ENCODE assay signal across 9 mouse cellular contexts in the genomic region with DNA sequence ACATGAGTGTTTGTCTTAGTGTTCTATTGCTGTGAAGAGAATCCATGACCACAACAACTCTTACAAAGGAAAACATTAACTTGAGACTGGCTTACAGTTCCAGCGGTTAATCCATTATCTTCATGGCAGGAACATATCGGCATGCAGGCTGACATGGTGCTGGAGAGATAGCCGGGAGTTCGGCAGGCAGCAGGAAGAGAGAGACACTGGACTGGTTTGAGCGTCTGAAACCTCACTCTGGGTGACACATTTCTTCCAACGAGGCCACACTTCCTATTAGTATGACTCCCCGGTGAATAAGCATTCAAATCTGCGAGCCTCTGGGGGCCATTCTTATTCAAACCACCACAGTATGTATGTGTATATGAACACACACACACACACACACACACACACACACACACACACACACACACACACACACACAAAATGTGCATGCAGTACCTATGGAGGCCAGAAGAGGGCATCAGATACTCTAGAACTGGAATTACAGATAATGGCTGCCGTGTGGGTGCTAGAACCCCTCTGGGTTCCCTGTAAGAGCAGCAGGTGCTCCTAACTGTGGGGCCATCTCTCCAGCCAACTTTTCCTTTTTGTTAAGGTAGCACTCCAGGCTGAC. TPM values are rescaled to one million over a fixed set of nuclear protein-coding genes. Genes with fewer than 3 reads are reported as not detected.
DNase-seq lines count a peak whose midpoint lies in the region; ATAC-seq lines count a peak whose summit lies in the region.
"Had no signal": no experiment of that assay in that cellular context is flagged by ENCODE, and none has a peak within 500 bp of the region (broad histone marks: within the 10 kb centered on the region; RNA-seq: fewer than 3 reads in every experiment).

No protein-coding gene starts in this region.

- ATAC-seq in forebrain, embryonic 14.5 days: no peak
- no peak for ATAC-seq in forebrain, embryonic 15.5 days (replicated peaks)
- no peak for ATAC-seq in limb, embryonic 11.5 days (ENCODE audit: insufficient number of reproducible peaks, low FRiP score, low TSS enrichment, low read depth)

- WGBS in forebrain, embryonic 14.5 days: 57% methylated on average over 9 of the region's 9 CpGs
- 54% methylated on average over 9 of the region's 9 CpGs for WGBS in forebrain, embryonic 15.5 days
- 70% methylated on average over 9 of the region's 9 CpGs for WGBS in limb, embryonic 11.5 days

- H3K4me1 ChIP-seq in forebrain, embryonic 14.5 days (ENCODE audit: control insufficient read depth, insufficient read depth, low read length): no peaks in the 10 kb centered on the region
- peaks cover 6% of the 10 kb centered on the region for H3K4me1 ChIP-seq in forebrain, embryonic 15.5 days
- no peaks in the 10 kb centered on the region for H3K4me1 ChIP-seq in limb, embryonic 11.5 days (ENCODE audit: control insufficient read depth, insufficient read depth, low read length)

- H3K27ac ChIP-seq in forebrain, embryonic 14.5 days (ENCODE audit: low read depth, low read length): no peak overlapping the region
- no peak overlapping the region for H3K27ac ChIP-seq in forebrain, embryonic 15.5 days (replicated peaks)
- H3K27ac ChIP-seq in limb, embryonic 11.5 days (replicated peaks; ENCODE audit: low read depth, low read length): no peak overlapping the region
- H3K27ac ChIP-seq: limb, embryonic 15.5 days had no signal

- H3K9me3 ChIP-seq in forebrain, embryonic 14.5 days (replicated peaks; ENCODE audit: control insufficient read depth, low read length): no peaks in the 10 kb centered on the region
- no peaks in the 10 kb centered on the region for H3K9me3 ChIP-seq in forebrain, embryonic 15.5 days
- no peaks in the 10 kb centered on the region for H3K9me3 ChIP-seq in limb, embryonic 11.5 days (ENCODE audit: control insufficient read depth, low read length)
- H3K9me3 ChIP-seq: limb, embryonic 15.5 days had no signal

- peak; percentile 36 for DNase-seq in forebrain, embryonic 14.5 days (ENCODE audit: low spot score)
- DNase-seq in CD8-positive naive resting alpha-beta T cell, adult 2 months (ENCODE audit: low read depth in 2 of 2, low spot score in 2 of 2): peak; percentile 45 to 51
- peak; percentile 76 for DNase-seq in embryo, embryonic 10.5 days (ENCODE audit: low spot score)
- peak; percentile 65 for DNase-seq in limb, embryonic 11.5 days (ENCODE audit: low spot score)
- DNase-seq in natural killer cell, adult 2 months (ENCODE audit: low spot score in 2 of 2): peak; percentile 55 to 70
- DNase-seq in left cerebral cortex, adult 8-10 months (ENCODE audit: low spot score in 2 of 2): no peak
- DNase-seq in layer of hippocampus, adult 9-11 months: no peak

- no peaks in the 10 kb centered on the region for H3K36me3 ChIP-seq in forebrain, embryonic 14.5 days (ENCODE audit: control insufficient read depth, insufficient read depth, low read length)
- no peaks in the 10 kb centered on the region for H3K36me3 ChIP-seq in forebrain, embryonic 15.5 days
- no peaks in the 10 kb centered on the region for H3K36me3 ChIP-seq in limb, embryonic 11.5 days (ENCODE audit: control insufficient read depth, insufficient read depth, low read length)
- H3K36me3 ChIP-seq: limb, embryonic 15.5 days had no signal

- no peak overlapping the region for H3K9ac ChIP-seq in forebrain, embryonic 14.5 days (ENCODE audit: low read length)
- H3K9ac ChIP-seq in forebrain, embryonic 15.5 days (replicated peaks): no peak overlapping the region
- no peak overlapping the region for H3K9ac ChIP-seq in limb, embryonic 11.5 days (ENCODE audit: low read length)
- H3K9ac ChIP-seq: limb, embryonic 15.5 days had no signal

- no peak overlapping the region for H3K4me2 ChIP-seq in forebrain, embryonic 14.5 days (ENCODE audit: low read length)
- H3K4me2 ChIP-seq in forebrain, embryonic 15.5 days (replicated peaks): no peak overlapping the region
- H3K4me2 ChIP-seq in limb, embryonic 11.5 days (ENCODE audit: low read depth, severe bottlenecking): no peak overlapping the region

- no peaks in the 10 kb centered on the region for H3K27me3 ChIP-seq in forebrain, embryonic 14.5 days (replicated peaks; ENCODE audit: control insufficient read depth, insufficient read depth, low read length)
- H3K27me3 ChIP-seq in forebrain, embryonic 15.5 days: no peaks in the 10 kb centered on the region
- no peaks in the 10 kb centered on the region for H3K27me3 ChIP-seq in limb, embryonic 11.5 days (ENCODE audit: control insufficient read depth, insufficient read depth, low read length)
- H3K27me3 ChIP-seq: limb, embryonic 15.5 days had no signal

- H3K4me3 ChIP-seq in forebrain, embryonic 14.5 days (ENCODE audit: low read depth, low read length): no peak overlapping the region
- no peak overlapping the region for H3K4me3 ChIP-seq in forebrain, embryonic 15.5 days
- H3K4me3 ChIP-seq in limb, embryonic 11.5 days (ENCODE audit: low read depth, low read length): no peak overlapping the region

RNA-seq across cellular contexts. Expression of a gene that starts 6.4 kb away (rescaled TPM):
- polyA plus RNA-seq in forebrain, embryonic 14.5 days (2014; fragmentation: Nextera tagmentation; extraction: Ambion mirVana): 17.7 and 27.5 TPM in 2 replicates
- polyA plus RNA-seq in forebrain, embryonic 15.5 days (2015; fragmentation: Nextera tagmentation; extraction: Ambion mirVana): 25.4 and 27.4 TPM in 2 replicates
- polyA plus RNA-seq in limb, embryonic 11.5 days (2014; fragmentation: Nextera tagmentation; extraction: Ambion mirVana): 7.1 and 9.6 TPM in 2 replicates
- 10 to 100 TPM; 34.1 to 40.4 (median 36.2) TPM for total RNA-seq in left cerebral cortex, adult 8-10 months (2022)

RNA-seq across cellular contexts. Expression of a gene that starts 42.0 kb away (rescaled TPM):
- polyA plus RNA-seq in forebrain, embryonic 14.5 days (2014; fragmentation: Nextera tagmentation; extraction: Ambion mirVana): 0.41 and 0.49 TPM in 2 replicates
- polyA plus RNA-seq in forebrain, embryonic 15.5 days (2015; fragmentation: Nextera tagmentation; extraction: Ambion mirVana): 0.50 and 0.63 TPM in 2 replicates
- polyA plus RNA-seq in limb, embryonic 11.5 days (2014; fragmentation: Nextera tagmentation; extraction: Ambion mirVana): 0.30 and 0.64 TPM in 2 replicates
- total RNA-seq in left cerebral cortex, adult 8-10 months (2022): 1 to 10 TPM in 3 of 4 experiments, under 1 TPM in 1; 0.82 to 1.9 (median 1.2) TPM

RNA-seq across cellular contexts. Expression of a gene that starts 54.6 kb away (rescaled TPM):
- 0.19 TPM in 2 replicates for polyA plus RNA-seq in forebrain, embryonic 14.5 days (2014; fragmentation: Nextera tagmentation; extraction: Ambion mirVana)
- 0.18 TPM in 1 of 2 replicates, not detected in the other for polyA plus RNA-seq in forebrain, embryonic 15.5 days (2015; fragmentation: Nextera tagmentation; extraction: Ambion mirVana)
- polyA plus RNA-seq in limb, embryonic 11.5 days (2014; fragmentation: Nextera tagmentation; extraction: Ambion mirVana): 0.13 TPM in 1 of 2 replicates, not detected in the other
- total RNA-seq in left cerebral cortex, adult 8-10 months (2022): 1 to 10 TPM in 3 of 4 experiments, under 1 TPM in 1; 0.83 to 1.3 (median 1.2) TPM

RNA-seq across cellular contexts. Expression of a gene that starts 54.8 kb away (rescaled TPM):
- polyA plus RNA-seq in forebrain, embryonic 14.5 days (2014; fragmentation: Nextera tagmentation; extraction: Ambion mirVana): 5.3 and 6.4 TPM in 2 replicates
- 4.3 and 6.6 TPM in 2 replicates for polyA plus RNA-seq in forebrain, embryonic 15.5 days (2015; fragmentation: Nextera tagmentation; extraction: Ambion mirVana)
- polyA plus RNA-seq in limb, embryonic 11.5 days (2014; fragmentation: Nextera tagmentation; extraction: Ambion mirVana): 2.1 and 2.6 TPM in 2 replicates
- total RNA-seq in left cerebral cortex, adult 8-10 months (2022): 100 to 1,000 TPM in 3 of 4 experiments, 10 to 100 TPM in 1; 96.7 to 124 (median 114) TPM

Comparison
In these comparisons a context has a peak if more than half of its experiments do, and no peak if none do; other contexts are left out.
1. DNase-seq: peak in forebrain, embryonic 14.5 days (single experiment), CD8-positive naive resting alpha-beta T cell, adult 2 months (2 of 2), embryo, embryonic 10.5 days (single experiment), limb, embryonic 11.5 days (single experiment) and natural killer cell, adult 2 months (2 of 2); none in left cerebral cortex, adult 8-10 months (0 of 2) and layer of hippocampus, adult 9-11 months (single experiment).